Mouse (Mus musculus) ES-CJ7 (cell line): ENCODE data around the gene Olfr556.
"Not testable (repeated sequence)": the region's sequence is repeated elsewhere in the genome, so short reads cannot be mapped to it uniquely, and the experiment has no call there.

ENCODE experiments used
- DNase-seq: peaks from one replicate; pipeline ENCODE4 v3.0.0; 2011; ENCODE audit warnings: low read depth, low spot score

Gene Olfr556

GRCm38 (mm10) chr7:102664599-102664998, at the start of gene Olfr556:
Gene Olfr556, plus strand, starts transcription at chr7:102664899.
- DNase-seq = no peak

- no peak for DNase-seq
Observed at GRCm38 (mm10) chr7:102618118-102618517, 46.6 kb upstream of the Olfr556 start, which contains the start of gene Olfr553. Gene Olfr553, minus strand, starts transcription at chr7:102618218.

DNA sequence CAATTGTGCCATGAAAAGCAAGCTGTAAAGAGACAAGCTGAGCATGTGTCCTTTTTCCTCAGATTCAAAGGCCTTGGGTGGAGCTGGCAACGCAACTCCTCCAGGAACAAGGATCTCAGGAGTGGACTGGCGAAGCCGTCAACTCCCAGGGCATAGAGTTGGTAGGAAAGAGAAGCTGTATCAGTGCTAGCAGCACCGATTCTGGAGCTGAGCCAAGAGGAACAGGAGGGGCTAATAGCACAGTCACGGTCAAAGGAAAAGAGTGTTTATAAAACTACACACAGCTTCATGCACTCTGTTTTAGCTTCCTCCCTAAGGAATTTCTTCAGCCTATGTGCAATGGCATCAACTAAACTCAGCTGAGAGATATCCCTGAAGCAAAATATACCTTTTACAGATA, 45.1 kb upstream of the Olfr556 start:
- DNase-seq = no peak

- peak; percentile 33 for DNase-seq
Observed at GRCm38 (mm10) chr7:102620368-102620767, 44.3 kb upstream of the Olfr556 start.

GRCm38 (mm10) chr7:102636665-102637064, 28.0 kb upstream of the Olfr556 start:
- DNase-seq = peak; percentile 30

- no peak for DNase-seq
Observed at GRCm38 (mm10) chr7:102638132-102638531, 26.6 kb upstream of the Olfr556 start, which contains the start of gene Olfr554. Gene Olfr554, plus strand, starts transcription at chr7:102638432.

- not testable (repeated sequence) for DNase-seq
Observed at GRCm38 (mm10) chr7:102644945-102645344, 19.8 kb upstream of the Olfr556 start.

GRCm38 (mm10) chr7:102658523-102658922, 6.2 kb upstream of the Olfr556 start, which contains the start of gene Olfr555:
Gene Olfr555, plus strand, starts transcription at chr7:102658823.
- no peak for DNase-seq

- DNase-seq = peak; percentile 8
Observed at GRCm38 (mm10) chr7:102665378-102665777, 679 bp downstream of the Olfr556 start.

GRCm38 (mm10) chr7:102676225-102676624, 11.5 kb downstream of the Olfr556 start:
- no peak for DNase-seq

- DNase-seq = no peak
Observed at GRCm38 (mm10) chr7:102681916-102682315, 17.2 kb downstream of the Olfr556 start.

GRCm38 (mm10) chr7:102686944-102687501, 22.3 kb downstream of the Olfr556 start, which contains the start of gene Trim68:
Gene Trim68, minus strand, starts transcription at chr7:102687327.
- peak; percentile 89 for DNase-seq

GRCm38 (mm10) chr7:102695358-102696125, 30.8 kb downstream of the Olfr556 start, which contains the start of gene Olfr557:
Gene Olfr557, plus strand, starts transcription at chr7:102695910.
- DNase-seq = peak; percentile 51

DNA sequence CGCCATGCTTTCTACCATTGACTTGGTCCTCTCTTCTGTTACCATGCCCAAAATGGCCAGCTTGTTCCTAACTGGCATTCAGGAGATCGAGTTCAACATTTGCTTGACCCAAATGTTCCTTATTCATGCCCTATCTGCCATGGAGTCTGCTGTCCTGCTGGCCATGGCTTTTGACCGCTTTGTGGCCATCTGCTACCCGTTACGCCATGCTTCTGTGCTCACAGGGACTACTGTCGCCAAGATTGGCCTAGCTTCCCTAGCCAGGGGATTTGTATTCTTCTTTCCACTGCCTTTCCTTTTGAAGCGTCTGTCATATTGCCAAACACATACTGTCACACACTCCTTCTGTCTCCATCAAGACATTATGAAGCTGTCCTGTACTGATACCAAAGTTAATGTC, 33.8 kb downstream of the Olfr556 start:
- DNase-seq = no peak

DNA sequence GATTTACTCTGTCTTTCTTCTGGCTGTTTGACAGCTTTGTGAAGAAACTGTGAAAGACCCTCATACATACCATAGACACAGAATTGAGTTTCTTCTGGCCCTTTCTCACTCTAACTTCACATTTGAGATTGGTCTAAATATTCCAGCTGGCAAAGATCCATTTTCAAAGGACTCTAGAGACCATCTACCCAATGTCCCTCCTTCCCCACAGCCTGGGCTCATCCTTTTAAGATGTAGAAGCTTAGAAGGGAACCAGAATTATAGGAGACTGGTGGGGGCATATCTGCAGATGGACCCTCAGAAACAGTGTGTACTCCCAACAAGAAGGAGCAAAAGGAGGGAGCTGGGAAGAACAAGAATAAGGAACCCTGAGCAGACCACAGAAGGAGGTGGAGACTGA, 37.2 kb downstream of the Olfr556 start, which contains the start of gene Olfr558:
Olfr558 (plus strand) TSS at position 301 of the 400 bp plus-strand sequence.
- no peak for DNase-seq

- no peak for DNase-seq
Observed at GRCm38 (mm10) chr7:102718970-102719369, 54.3 kb downstream of the Olfr556 start, which contains the start of gene Olfr33. Gene Olfr33, minus strand, starts transcription at chr7:102719070.
